Mouse (Mus musculus): Measurements from ENCODE around the gene Slc20a1. TPM values are rescaled to one million over a fixed set of nuclear protein-coding genes. Genes with fewer than 3 reads are reported as not detected.

The Slc20a1 gene
- total RNA-seq, 2 experiments from 2014 or later: 40.5 to 240 TPM

GRCm38 (mm10) chr2:129224178-129224577 lies 25.6 kb downstream of the Slc20a1 start:
- ATAC-seq (replicated peaks; ENCODE audit: low FRiP score, poor library complexity, severe bottlenecking): no peak

- no peak for ATAC-seq (replicated peaks; ENCODE audit: low FRiP score, poor library complexity, severe bottlenecking)
Observed at GRCm38 (mm10) chr2:129225251-129225819, 26.8 kb downstream of the Slc20a1 start.

GRCm38 (mm10) chr2:129226296-129226851 lies 27.8 kb downstream of the Slc20a1 start:
- peak; percentile 78 for ATAC-seq (replicated peaks; ENCODE audit: low FRiP score, poor library complexity, severe bottlenecking)

GRCm38 (mm10) chr2:129227011-129227529 lies 28.5 kb downstream of the Slc20a1 start:
- no peak for ATAC-seq (replicated peaks; ENCODE audit: low FRiP score, poor library complexity, severe bottlenecking)

- ATAC-seq (replicated peaks; ENCODE audit: low FRiP score, poor library complexity, severe bottlenecking): peak; percentile 79
Observed at GRCm38 (mm10) chr2:129227709-129228108, 29.1 kb downstream of the Slc20a1 start.

- ATAC-seq (replicated peaks; ENCODE audit: low FRiP score, poor library complexity, severe bottlenecking): no peak
Observed at GRCm38 (mm10) chr2:129228571-129228970, 30.0 kb downstream of the Slc20a1 start.

GRCm38 (mm10) chr2:129229316-129229715 lies 30.8 kb downstream of the Slc20a1 start:
- no peak for ATAC-seq (replicated peaks; ENCODE audit: low FRiP score, poor library complexity, severe bottlenecking)

- no peak for ATAC-seq (replicated peaks; ENCODE audit: low FRiP score, poor library complexity, severe bottlenecking)
Observed at GRCm38 (mm10) chr2:129232023-129232422, 33.5 kb downstream of the Slc20a1 start.

GRCm38 (mm10) chr2:129232484-129232883 lies 33.9 kb downstream of the Slc20a1 start:
- peak; percentile 59 for ATAC-seq (replicated peaks; ENCODE audit: low FRiP score, poor library complexity, severe bottlenecking)

GRCm38 (mm10) chr2:129233218-129233617 lies 34.7 kb downstream of the Slc20a1 start:
- 0 out of 2 replicates have a peak, but pooled peaks have one; percentile 24 for ATAC-seq (replicated peaks; ENCODE audit: low FRiP score, poor library complexity, severe bottlenecking)

GRCm38 (mm10) chr2:129233803-129234477 lies 35.4 kb downstream of the Slc20a1 start:
- ATAC-seq (replicated peaks; ENCODE audit: low FRiP score, poor library complexity, severe bottlenecking): peak; percentile 21

- ATAC-seq (replicated peaks; ENCODE audit: low FRiP score, poor library complexity, severe bottlenecking): no peak
Observed at GRCm38 (mm10) chr2:129234731-129235130, 36.2 kb downstream of the Slc20a1 start.

- no peak for ATAC-seq (replicated peaks; ENCODE audit: low FRiP score, poor library complexity, severe bottlenecking)
Observed at GRCm38 (mm10) chr2:129236526-129236925, 38.0 kb downstream of the Slc20a1 start.

- ATAC-seq (replicated peaks; ENCODE audit: low FRiP score, poor library complexity, severe bottlenecking): peak; percentile 58; the same call in 1 of the 2 replicates
Observed at GRCm38 (mm10) chr2:129240726-129241432, 42.3 kb downstream of the Slc20a1 start.

- no peak for ATAC-seq (replicated peaks; ENCODE audit: low FRiP score, poor library complexity, severe bottlenecking)
Observed at GRCm38 (mm10) chr2:129241845-129242833, 43.6 kb downstream of the Slc20a1 start.

GRCm38 (mm10) chr2:129243005-129243404 lies 44.4 kb downstream of the Slc20a1 start:
- 0 out of 2 replicates have a peak, but pooled peaks have one; percentile 36 for ATAC-seq (replicated peaks; ENCODE audit: low FRiP score, poor library complexity, severe bottlenecking)

- ATAC-seq (replicated peaks; ENCODE audit: low FRiP score, poor library complexity, severe bottlenecking): no peak
Observed at GRCm38 (mm10) chr2:129243786-129244185, 45.2 kb downstream of the Slc20a1 start.

GRCm38 (mm10) chr2:129244446-129245120 lies 46.0 kb downstream of the Slc20a1 start:
- ATAC-seq (replicated peaks; ENCODE audit: low FRiP score, poor library complexity, severe bottlenecking): no peak

GRCm38 (mm10) chr2:129245618-129246017 lies 47.1 kb downstream of the Slc20a1 start:
- no peak for ATAC-seq (replicated peaks; ENCODE audit: low FRiP score, poor library complexity, severe bottlenecking)

Data from erythroblast, adult 5-6 weeks (primary cell).